Mouse (Mus musculus): ENCODE results near the gene Ecm1.

DNA sequence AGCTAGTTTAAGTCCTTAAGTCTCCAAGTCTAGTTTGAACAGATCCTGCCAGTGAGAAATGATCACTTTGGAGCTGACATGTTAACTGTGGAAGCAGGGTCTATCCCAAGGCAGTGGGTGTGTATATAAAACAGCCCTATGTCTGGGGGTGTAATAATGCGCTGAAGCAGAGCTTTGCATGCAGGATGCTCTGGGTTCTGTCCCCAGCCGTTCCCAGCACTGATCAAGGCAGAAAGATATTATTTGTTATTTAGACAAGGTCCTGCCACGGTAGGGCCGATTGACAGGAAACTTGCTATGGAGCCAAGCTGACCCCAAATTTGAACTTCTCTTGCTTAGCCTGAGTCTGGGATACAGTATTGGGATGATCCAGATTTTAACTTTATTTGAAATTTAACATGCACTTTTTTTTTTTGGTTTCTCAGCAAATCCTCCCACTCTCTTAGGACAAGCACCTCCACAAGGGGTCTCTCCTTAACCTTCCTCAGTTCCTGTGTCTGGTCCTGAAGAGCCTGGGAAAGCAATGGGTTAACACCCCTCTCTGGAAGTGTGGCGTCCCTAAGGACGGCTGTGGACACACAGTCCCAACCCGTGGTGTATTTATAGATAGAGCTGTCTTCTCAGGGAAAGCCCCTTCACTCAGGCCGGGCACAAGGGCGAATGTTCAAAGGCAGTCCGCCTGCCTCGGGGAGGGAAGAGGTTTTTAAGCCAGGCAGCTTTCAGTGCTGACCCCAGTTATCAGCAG is 50.0 kb downstream of the Ecm1 start:
- no peak for TF ChIP-seq POLR2A (IDR thresholded peaks at IDR 0.05; ENCODE audit: extremely low read depth, insufficient read depth, low read length)
- no peak for TF ChIP-seq CTCF (IDR thresholded peaks at IDR 0.05; ENCODE audit: low read depth, low read length)

All from liver, adult 2 months (tissue).